Mouse (Mus musculus): ENCODE results near the gene Tmem202. TPM values are rescaled to one million over a fixed set of nuclear protein-coding genes. Genes with fewer than 3 reads are reported as not detected.

Tmem202 gene
- total RNA-seq, 4 experiments from 2014 or later, result 0.40 to 0.91 (median 0.79) TPM

Other genes starting within 250 kb of the Tmem202 start
- 1 to 10 TPM; 6.8 to 7.8 (median 7.5) TPM for gene Adpgk, start 248.3 kb downstream of the Tmem202 start, total RNA-seq (2022)
- gene Bbs4, start 186.3 kb downstream of the Tmem202 start, total RNA-seq (2022), result 1 to 10 TPM; 2.8 to 4.5 (median 3.5) TPM
- 10 to 100 TPM; 69.9 to 81.0 (median 78.4) TPM for gene Arih1, start 53.2 kb downstream of the Tmem202 start, total RNA-seq (2022)
- gene Hexa, start 307 bp downstream of the Tmem202 start, total RNA-seq (2022), result 10 to 100 TPM; 45.0 to 50.7 (median 49.5) TPM
- not detected for gene Celf6, start 38.1 kb upstream of the Tmem202 start, total RNA-seq (2022)
- gene Parp6, start 77.4 kb upstream of the Tmem202 start, total RNA-seq (2022), result 10 to 100 TPM; 15.1 to 17.9 (median 15.8) TPM
- 1,000 to 10,000 TPM; 1,114 to 1,272 (median 1,167) TPM for gene Pkm, start 116.5 kb upstream of the Tmem202 start, total RNA-seq (2022)
- gene Gramd2, start 140.3 kb upstream of the Tmem202 start, total RNA-seq (2022), result not detected
- gene Senp8, start 210.9 kb upstream of the Tmem202 start, total RNA-seq (2022), result 10 to 100 TPM in 3 of 4 experiments, 1 to 10 TPM in 1; 6.8 to 11.6 (median 10.9) TPM
- gene Myo9a, start 211.0 kb upstream of the Tmem202 start, total RNA-seq (2022), result 10 to 100 TPM; 11.2 to 12.4 (median 11.4) TPM